Mouse (Mus musculus) liver, embryonic 18 days (tissue): ENCODE measurements around the gene Olfr805. TPM values are rescaled to one million over a fixed set of nuclear protein-coding genes. Genes with fewer than 3 reads are reported as not detected.

Experiments
- polyA plus RNA-seq: library from polyadenylated mRNA; depleted of rRNA; stranded (reverse); fragments of >200 nt; gene quantifications from 2 replicates; pipeline ENCODE4 v1.2.3, GENCODE M21; 2012; rRNA removed

The Olfr805 gene
- not detected in 2 replicates for polyA plus RNA-seq

DNA sequence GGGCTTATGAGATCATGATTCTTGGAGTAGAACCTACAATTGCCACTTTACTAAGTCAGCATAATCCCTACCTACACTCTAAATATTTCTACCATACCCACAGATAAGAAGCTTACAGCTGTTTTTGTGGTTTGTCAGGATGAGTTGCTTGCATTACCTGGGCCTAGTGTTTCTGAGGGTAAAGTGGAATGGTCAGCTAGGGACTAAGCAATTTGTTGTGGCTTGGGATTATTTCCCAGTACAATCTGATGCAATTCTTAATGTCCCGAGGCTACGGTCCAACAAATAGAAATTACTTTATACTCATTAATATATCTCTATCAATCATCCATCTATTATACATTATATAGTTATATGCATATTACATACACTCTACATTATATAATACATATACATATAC is at the start of gene Olfr805:
Olfr805 (minus strand) TSS at position 101 of the 400 bp plus-strand sequence.

DNA sequence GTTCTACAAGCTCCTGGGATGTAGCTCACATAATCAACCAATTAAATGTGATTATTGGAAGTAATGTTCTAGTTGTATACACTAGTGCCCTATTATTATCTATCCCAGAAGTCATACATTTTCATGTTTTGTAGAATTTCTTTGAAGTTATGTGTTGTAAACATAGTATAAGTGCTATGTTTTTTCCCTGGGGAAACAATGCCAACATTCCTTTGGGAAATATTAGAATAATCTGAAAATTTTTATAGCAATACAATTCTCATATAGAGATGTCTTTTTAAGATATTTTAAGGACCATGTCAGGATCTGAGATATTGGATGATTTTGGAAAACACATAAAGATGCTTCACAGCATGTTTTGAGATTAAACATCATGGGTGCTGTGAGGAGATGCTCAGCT is 45.2 kb upstream of the Olfr805 start, which contains the start of gene Olfr809:
Olfr809 (plus strand) TSS at position 301 of the 400 bp plus-strand sequence.

DNA sequence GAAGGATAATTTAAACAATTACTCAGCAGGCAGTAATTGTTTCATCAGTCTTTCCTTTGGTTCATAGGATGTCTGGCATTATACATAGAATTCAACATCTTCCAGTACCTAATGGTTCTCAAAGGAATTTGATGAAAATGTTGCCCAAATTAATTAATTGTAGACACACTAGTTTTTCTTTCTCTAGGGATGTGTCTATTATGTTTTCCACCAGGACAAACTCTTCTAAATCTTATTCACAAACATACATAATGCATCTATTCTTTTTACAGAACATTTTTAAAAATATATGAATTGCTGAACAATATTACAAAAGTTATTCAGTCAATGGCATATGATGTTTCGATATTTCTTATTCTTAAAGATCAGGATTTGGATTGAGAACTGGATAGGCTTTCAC is 36.0 kb upstream of the Olfr805 start, which contains the start of gene Olfr808:
Olfr808 (plus strand) TSS at position 301 of the 400 bp plus-strand sequence.

DNA sequence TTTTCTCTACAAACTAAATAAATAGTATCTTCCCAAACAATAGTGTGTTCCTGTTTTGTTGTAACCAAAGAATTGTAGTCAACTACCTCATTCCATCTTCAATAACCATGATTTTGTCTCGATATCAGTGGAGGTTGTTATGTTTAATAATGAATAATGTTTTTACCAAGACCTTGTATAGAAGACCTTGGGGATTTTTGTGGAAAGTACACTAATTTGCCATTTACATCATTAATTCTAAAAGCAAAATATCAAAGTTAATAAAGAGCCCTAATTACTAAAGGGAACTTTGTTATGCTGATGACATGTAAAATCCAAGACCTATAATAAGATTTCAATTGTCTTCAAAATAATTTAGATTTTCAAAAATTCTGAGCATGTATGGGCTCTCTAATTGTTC is 28.5 kb upstream of the Olfr805 start, which contains the start of gene Olfr807:
Olfr807 (minus strand) TSS at position 101 of the 400 bp plus-strand sequence.

DNA sequence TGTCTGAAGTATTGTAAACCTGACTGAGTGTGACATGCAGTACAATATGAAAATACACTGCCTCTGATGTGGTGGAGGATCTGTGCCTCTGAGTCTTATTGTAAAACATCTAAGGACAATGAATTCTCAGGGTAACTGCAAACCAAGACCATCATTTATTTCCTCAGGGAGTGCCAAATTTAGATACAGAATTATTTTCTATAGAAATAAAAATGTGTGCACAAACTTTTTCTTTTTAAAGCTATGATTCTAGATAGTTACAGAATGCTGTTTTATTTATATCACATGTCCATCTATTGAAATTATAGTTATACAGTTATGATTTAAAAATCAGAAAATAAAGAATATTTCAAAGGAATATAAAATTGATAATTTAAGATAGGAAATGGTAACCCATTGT is 12.6 kb upstream of the Olfr805 start, which contains the start of gene Olfr806:
Olfr806 (minus strand) TSS at position 101 of the 400 bp plus-strand sequence.

DNA sequence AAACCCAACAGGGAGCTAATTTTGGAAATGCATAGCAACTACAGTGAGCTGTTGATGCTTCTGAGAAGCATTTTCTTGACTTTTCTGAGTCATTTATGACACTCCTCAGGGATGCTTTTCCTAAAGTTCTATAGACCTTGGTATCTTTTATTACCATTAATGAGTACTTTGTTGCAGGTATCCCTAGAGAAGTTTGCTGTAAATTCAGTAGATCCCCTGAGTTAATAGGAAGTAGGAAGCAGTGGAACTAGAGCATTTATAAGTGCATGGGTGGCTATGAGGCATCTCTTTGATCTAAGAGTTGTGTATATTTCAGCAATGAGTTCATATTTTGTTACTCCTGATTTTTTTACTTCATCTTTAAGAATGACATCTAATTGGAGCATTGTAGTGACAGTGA is 26.3 kb downstream of the Olfr805 start, which contains the start of gene Olfr804:
Olfr804 (plus strand) TSS at position 301 of the 400 bp plus-strand sequence.

DNA sequence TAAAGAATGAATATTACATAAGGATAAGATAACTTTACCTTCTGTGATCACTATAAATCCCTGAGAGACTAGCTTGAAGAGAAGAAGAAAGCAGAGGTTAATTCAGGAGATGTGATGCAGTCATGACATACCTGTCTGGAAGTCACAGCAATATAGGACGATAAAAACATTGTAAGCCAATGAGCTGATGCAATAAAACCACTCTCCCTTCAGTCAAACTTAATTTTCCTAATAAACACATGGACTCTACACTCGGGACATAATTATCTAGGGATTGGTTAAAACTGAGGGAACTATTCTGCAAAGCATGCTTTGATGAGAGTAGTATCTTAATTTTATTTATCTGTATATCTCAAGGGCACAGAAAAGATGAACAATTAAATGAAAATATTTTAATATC is 35.0 kb downstream of the Olfr805 start, which contains the start of gene Olfr803:
Olfr803 (minus strand) TSS at position 101 of the 400 bp plus-strand sequence.

DNA sequence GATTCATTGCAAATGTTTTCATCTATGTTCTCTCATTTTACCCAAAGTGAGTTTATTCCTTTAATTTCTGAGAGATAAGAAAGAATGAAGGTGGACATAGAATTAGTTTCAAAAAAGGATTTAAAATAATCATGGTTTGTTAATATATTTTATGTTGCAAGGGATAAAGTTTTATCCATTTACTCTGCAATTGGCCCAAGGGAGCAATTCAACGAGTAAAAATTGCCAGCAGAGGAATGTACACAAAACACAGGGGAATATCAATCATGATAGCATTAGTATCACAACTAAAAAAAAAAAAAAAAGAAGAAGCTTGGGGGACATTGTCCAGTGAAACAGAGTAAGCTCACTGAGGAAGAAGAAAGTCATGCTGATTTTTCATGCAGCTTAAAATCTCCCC is 41.1 kb downstream of the Olfr805 start, which contains the start of gene Olfr802:
Olfr802 (minus strand) TSS at position 101 of the 400 bp plus-strand sequence.

DNA sequence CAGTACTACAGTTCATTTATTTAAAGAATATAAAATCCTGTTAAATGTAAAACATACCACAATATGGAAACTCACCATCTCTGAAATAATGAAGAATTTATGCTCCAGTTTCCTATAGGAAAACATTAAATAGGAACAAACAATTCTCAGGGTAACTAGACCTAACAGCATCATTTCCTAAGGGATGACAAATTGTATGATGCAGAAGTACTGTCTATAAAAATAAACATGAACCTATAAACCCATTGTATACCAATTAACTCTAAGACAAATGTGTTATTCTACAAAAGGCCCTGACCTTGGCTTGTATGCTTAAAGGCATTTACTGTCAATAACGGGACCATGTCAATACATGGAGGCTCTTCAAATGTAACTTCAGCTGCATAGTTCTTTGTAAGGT is 55.4 kb downstream of the Olfr805 start, which contains the start of gene Olfr801:
Olfr801 (minus strand) TSS at position 101 of the 400 bp plus-strand sequence.

Other genes starting within 250 kb of the Olfr805 start
- not detected in 2 replicates for gene Olfr789, start 244.6 kb downstream of the Olfr805 start, polyA plus RNA-seq
- gene Olfr790, start 230.9 kb downstream of the Olfr805 start, polyA plus RNA-seq, result not detected in 2 replicates
- gene Olfr791, start 207.6 kb downstream of the Olfr805 start, polyA plus RNA-seq, result 0.04 TPM in 1 of 2 replicates, not detected in the other
- gene Olfr792, start 190.2 kb downstream of the Olfr805 start, polyA plus RNA-seq, result not detected in 2 replicates
- gene Olfr794, start 161.7 kb downstream of the Olfr805 start, polyA plus RNA-seq, result not detected in 2 replicates
- not detected in 2 replicates for gene Olfr796, start 116.8 kb downstream of the Olfr805 start, polyA plus RNA-seq
- not detected in 2 replicates for gene Olfr798, start 101.4 kb downstream of the Olfr805 start, polyA plus RNA-seq
- gene Olfr799, start 91.9 kb downstream of the Olfr805 start, polyA plus RNA-seq, result not detected in 2 replicates
- gene Olfr800, start 71.7 kb downstream of the Olfr805 start, polyA plus RNA-seq, result not detected in 2 replicates
- gene Olfr801, start 55.5 kb downstream of the Olfr805 start, polyA plus RNA-seq, result not detected in 2 replicates
- not detected in 2 replicates for gene Olfr802, start 41.2 kb downstream of the Olfr805 start, polyA plus RNA-seq
- not detected in 2 replicates for gene Olfr803, start 35.1 kb downstream of the Olfr805 start, polyA plus RNA-seq
- gene Olfr804, start 26.2 kb downstream of the Olfr805 start, polyA plus RNA-seq, result not detected in 2 replicates
- not detected in 2 replicates for gene Olfr806, start 12.5 kb upstream of the Olfr805 start, polyA plus RNA-seq
- not detected in 2 replicates for gene Olfr807, start 28.4 kb upstream of the Olfr805 start, polyA plus RNA-seq
- not detected in 2 replicates for gene Olfr808, start 36.1 kb upstream of the Olfr805 start, polyA plus RNA-seq
- not detected in 2 replicates for gene Olfr809, start 45.3 kb upstream of the Olfr805 start, polyA plus RNA-seq
- not detected in 2 replicates for gene Olfr810, start 65.5 kb upstream of the Olfr805 start, polyA plus RNA-seq
- gene Olfr811, start 75.0 kb upstream of the Olfr805 start, polyA plus RNA-seq, result not detected in 2 replicates
- gene Olfr812, start 116.7 kb upstream of the Olfr805 start, polyA plus RNA-seq, result not detected in 2 replicates
- gene Olfr813, start 126.0 kb upstream of the Olfr805 start, polyA plus RNA-seq, result not detected in 2 replicates
- gene Olfr814, start 150.5 kb upstream of the Olfr805 start, polyA plus RNA-seq, result not detected in 2 replicates
- gene Olfr815, start 176.5 kb upstream of the Olfr805 start, polyA plus RNA-seq, result not detected in 2 replicates
- gene Olfr816, start 186.2 kb upstream of the Olfr805 start, polyA plus RNA-seq, result not detected in 2 replicates
- not detected in 2 replicates for gene Olfr818, start 219.7 kb upstream of the Olfr805 start, polyA plus RNA-seq
- gene Olfr819, start 237.9 kb upstream of the Olfr805 start, polyA plus RNA-seq, result not detected in 2 replicates
- gene Olfr247, start 246.8 kb upstream of the Olfr805 start, polyA plus RNA-seq, result not detected in 2 replicates